Mouse (Mus musculus) hindbrain, embryonic 15.5 days (tissue): Measurements from ENCODE around the gene Gpr82. TPM values are rescaled to one million over a fixed set of nuclear protein-coding genes. Genes with fewer than 3 reads are reported as not detected.

Experiments
- ATAC-seq: fragments of 200-750 bp; cut with Nextera tagmentation; 2 replicates; pipeline ENCODE4 v1.8.0; 2017; ENCODE audit warnings: low read depth, moderate number of reproducible peaks, moderate TSS enrichment; ENCODE audit not compliant: low FRiP score
- H3K27ac ChIP-seq: fragments of 300-500 bp; sonication (generic); replicated peaks from 2 replicates; pipeline ENCODE4 v1.5.1; 2015; ENCODE audit warnings: mild to moderate bottlenecking, inconsistent platforms
- H3K27me3 ChIP-seq: fragments of 300-500 bp; sonication (generic); 2 replicates; pipeline ENCODE4 v1.6.1; 2015; ENCODE audit warnings: control low read depth, inconsistent platforms
- H3K36me3 ChIP-seq: fragments of 300-500 bp; sonication (generic); 2 replicates; pipeline ENCODE4 v1.6.1; 2015; ENCODE audit warnings: control low read depth, inconsistent platforms
- H3K4me1 ChIP-seq: fragments of 300-500 bp; sonication (generic); replicated peaks from 2 replicates; pipeline ENCODE4 v1.6.1; 2015; ENCODE audit warnings: control low read depth, inconsistent platforms
- H3K4me2 ChIP-seq: fragments of 300-500 bp; sonication (generic); 2 replicates; pipeline ENCODE4 v1.6.1; 2015; ENCODE audit warnings: moderate library complexity, mild to moderate bottlenecking, inconsistent platforms
- H3K4me3 ChIP-seq: fragments of 300-500 bp; sonication (generic); 2 replicates; pipeline ENCODE4 v1.5.1; 2015; ENCODE audit warnings: mild to moderate bottlenecking, inconsistent platforms
- H3K9ac ChIP-seq: fragments of 300-500 bp; sonication (generic); 2 replicates; pipeline ENCODE4 v1.6.1; 2015; ENCODE audit warnings: inconsistent platforms
- H3K9me3 ChIP-seq: fragments of 300-500 bp; sonication (generic); 2 replicates; pipeline ENCODE4 v1.6.1; 2016; ENCODE audit warnings: control low read depth, inconsistent platforms
- WGBS: fragments of 180-500 bp; shearing (Covaris S2); methylation state at CpG from one replicate; pipeline ENCODE4 v1.1.7; 2015; 5-methylcytosine and 5-hydroxymethylcytosine counted together
- polyA plus RNA-seq: library from polyadenylated mRNA; unstranded; fragments of >200 nt; fragmentation: Nextera tagmentation; extraction: Ambion mirVana; gene quantifications from 2 replicates; pipeline ENCODE4 v1.2.1, GENCODE M21; 2015

The Gpr82 gene
- polyA plus RNA-seq, result 0.19 and 0.50 TPM in 2 replicates

DNA sequence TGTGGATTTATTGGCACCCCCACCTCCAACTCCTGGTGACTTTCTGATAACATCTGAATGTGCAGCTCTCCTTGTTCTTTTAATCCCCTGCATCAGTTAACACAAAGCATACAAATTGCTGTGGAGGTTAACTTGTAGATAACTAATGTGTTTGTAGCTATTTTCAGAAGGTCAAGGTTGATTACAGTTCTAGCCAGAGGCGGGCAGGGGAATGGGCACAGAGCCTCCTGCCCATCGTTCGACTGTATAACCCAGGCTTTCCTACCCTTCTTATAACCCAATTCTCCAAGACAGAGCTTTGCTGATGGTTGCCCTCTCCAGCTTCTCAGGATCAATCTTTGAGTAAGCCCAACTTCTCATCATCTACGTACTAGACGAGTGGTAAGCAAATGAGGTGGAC lies at the start of gene Gpr82:
Gene Gpr82 (plus strand): TSS at position 301 of the 400 bp plus-strand sequence.
- no peak within 1 kb of the TSS for H3K4me2 ChIP-seq
- no peak within 1 kb of the TSS for H3K4me3 ChIP-seq
- H3K9me3 ChIP-seq, result no peaks in the 10 kb centered on the region
- no peak for ATAC-seq
- H3K27ac ChIP-seq, result no peak within 1 kb of the TSS
- 94% methylated on average over 5 of the region's 5 CpGs for WGBS
- H3K4me1 ChIP-seq, result no peaks in the 10 kb centered on the region
- H3K27me3 ChIP-seq, result no peaks in the 10 kb centered on the region
- H3K36me3 ChIP-seq, result no peaks in the 10 kb centered on the region
- no peak within 1 kb of the TSS for H3K9ac ChIP-seq

DNA sequence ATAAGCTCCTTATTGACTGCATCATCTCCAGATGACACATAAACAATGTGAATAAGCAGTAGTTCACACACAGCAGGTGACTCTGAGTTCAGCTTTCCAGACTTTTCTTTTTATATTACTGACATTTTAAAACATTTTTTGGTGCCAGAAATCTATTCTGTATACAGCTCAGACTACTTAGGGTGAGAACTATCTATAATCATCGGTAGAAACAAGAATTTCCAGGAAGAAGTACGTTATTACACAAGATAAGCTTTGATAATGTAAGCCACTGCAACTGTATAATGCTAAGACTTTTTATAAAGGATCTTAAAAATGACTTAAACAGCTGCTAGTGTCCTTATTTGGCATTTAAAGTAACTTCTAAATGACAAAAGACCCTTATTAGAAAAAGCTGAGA lies 49.0 kb upstream of the Gpr82 start:
- Histone ChIP-seq H3K4me3 (no peak overlapping the region), H3K9me3 (no peaks in the 10 kb centered on the region), H3K9ac (no peak overlapping the region), H3K4me1 (no peaks in the 10 kb centered on the region), H3K27me3 (no peaks in the 10 kb centered on the region), H3K27ac (no peak overlapping the region), H3K36me3 (0 out of 2 replicates have a peak, but pooled peaks cover 3% of the 10 kb centered on the region), H3K4me2 (no peak overlapping the region)
- WGBS, result 78% methylated on average over 2 of the region's 2 CpGs
- no peak for ATAC-seq

DNA sequence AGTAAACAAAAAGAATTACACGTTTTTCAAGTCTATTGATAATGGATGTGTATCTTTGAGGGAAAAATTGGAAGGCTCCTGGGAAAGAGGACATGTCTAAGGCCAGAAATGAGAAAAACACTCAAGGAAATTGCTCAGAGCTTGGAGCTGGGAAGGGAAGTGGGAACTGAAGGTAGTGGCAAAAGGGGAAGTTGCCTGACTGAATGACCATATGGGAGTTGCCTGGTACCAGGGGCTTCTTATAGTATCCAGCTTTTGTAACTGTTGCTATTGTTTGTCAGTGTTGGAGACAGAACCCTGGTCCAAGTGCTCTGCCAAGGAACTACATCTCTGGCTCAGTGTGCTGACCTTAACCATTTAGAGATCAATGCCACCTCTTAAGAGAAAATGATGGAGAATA lies 44.4 kb upstream of the Gpr82 start:
- Histone ChIP-seq H3K4me2 (no peak overlapping the region), H3K9me3 (no peaks in the 10 kb centered on the region), H3K4me3 (no peak overlapping the region), H3K27ac (no peak overlapping the region), H3K4me1 (no peaks in the 10 kb centered on the region), H3K27me3 (no peaks in the 10 kb centered on the region), H3K36me3 (0 out of 2 replicates have a peak, but pooled peaks cover 3% of the 10 kb centered on the region), H3K9ac (no peak overlapping the region)
- 65% methylated on average over 1 of the region's 1 CpGs for WGBS
- ATAC-seq, result no peak

DNA sequence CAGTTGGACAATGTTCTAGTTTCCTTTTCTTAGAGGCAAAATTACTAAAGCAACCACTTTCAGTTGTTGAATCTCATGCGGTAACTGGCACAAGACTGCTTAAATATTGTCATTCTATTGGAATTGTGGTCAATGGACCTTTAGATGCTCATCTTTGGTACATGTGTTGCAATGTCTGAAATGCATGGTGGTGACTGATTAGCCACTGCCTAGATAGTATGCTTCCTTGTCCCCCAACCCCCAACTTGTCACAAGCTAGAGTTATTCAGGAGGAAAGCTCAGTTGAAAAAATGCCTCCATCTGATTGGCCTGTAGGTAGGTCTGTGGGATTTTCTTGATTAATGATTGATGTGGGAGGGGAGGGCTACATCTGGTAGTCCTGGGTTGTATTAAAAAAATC lies 43.9 kb upstream of the Gpr82 start:
- WGBS, result 89% methylated on average over 1 of the region's 1 CpGs

DNA sequence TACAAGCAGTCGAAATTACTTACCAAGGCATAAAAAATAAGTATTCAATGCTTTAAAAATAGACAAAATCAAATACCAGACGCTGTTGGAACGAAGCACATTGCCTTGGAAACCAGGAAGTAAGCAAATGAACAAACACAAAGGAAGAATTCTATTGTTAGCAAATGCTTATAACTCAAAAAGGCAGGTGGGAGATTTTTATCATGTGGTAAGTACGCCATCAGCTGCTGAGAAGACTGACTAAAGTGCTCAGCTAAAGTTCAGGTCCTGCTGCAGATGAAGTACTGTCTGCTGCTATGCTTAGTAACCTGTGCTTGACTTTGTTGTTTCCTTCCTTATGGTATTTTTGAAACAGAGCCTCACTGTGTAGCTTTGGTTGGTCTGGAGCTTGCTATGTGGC lies 42.7 kb upstream of the Gpr82 start:
- Histone ChIP-seq H3K36me3 (0 out of 2 replicates have a peak, but pooled peaks cover 3% of the 10 kb centered on the region), H3K9ac (no peak overlapping the region), H3K4me3 (no peak overlapping the region), H3K27me3 (no peaks in the 10 kb centered on the region), H3K27ac (no peak overlapping the region), H3K4me2 (no peak overlapping the region), H3K9me3 (no peaks in the 10 kb centered on the region), H3K4me1 (no peaks in the 10 kb centered on the region)
- 70% methylated on average over 4 of the region's 4 CpGs for WGBS
- ATAC-seq, result no peak

More for the DNA sequence above, 43.9 kb upstream of the Gpr82 start:
- H3K9ac ChIP-seq, result no peak overlapping the region
- no peaks in the 10 kb centered on the region for H3K9me3 ChIP-seq
- no peak for ATAC-seq
- H3K4me3 ChIP-seq, result no peak overlapping the region
- no peaks in the 10 kb centered on the region for H3K4me1 ChIP-seq
- H3K4me2 ChIP-seq, result no peak overlapping the region
- no peaks in the 10 kb centered on the region for H3K27me3 ChIP-seq
- H3K36me3 ChIP-seq, result 0 out of 2 replicates have a peak, but pooled peaks cover 3% of the 10 kb centered on the region
- H3K27ac ChIP-seq, result no peak overlapping the region

DNA sequence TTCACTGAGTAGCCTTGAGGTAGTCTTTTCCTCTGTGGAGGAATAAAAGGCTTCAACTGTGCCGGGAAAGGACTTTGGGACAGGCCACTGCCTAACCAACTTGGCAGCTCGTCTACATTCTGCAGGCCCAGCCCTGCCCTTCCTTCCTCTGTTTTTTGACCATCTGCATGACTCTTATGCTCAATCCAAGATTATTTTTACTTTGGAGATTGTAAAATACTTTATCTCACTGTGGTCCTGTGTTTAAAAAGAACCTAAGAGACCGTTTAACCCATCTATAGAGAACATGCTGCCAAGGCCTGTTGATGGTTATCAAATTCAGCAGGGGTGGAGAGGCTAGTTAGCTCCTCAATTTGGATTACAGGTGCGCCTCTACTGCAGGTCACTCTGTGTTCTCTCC lies 39.7 kb upstream of the Gpr82 start:
- Histone ChIP-seq H3K9me3 (no peaks in the 10 kb centered on the region), H3K36me3 (no peaks in the 10 kb centered on the region), H3K4me3 (no peak overlapping the region), H3K27ac (no peak overlapping the region), H3K27me3 (no peaks in the 10 kb centered on the region), H3K9ac (no peak overlapping the region), H3K4me1 (no peaks in the 10 kb centered on the region), H3K4me2 (no peak overlapping the region)
- ATAC-seq, result no peak
- WGBS, result 89% methylated on average over 4 of the region's 4 CpGs

DNA sequence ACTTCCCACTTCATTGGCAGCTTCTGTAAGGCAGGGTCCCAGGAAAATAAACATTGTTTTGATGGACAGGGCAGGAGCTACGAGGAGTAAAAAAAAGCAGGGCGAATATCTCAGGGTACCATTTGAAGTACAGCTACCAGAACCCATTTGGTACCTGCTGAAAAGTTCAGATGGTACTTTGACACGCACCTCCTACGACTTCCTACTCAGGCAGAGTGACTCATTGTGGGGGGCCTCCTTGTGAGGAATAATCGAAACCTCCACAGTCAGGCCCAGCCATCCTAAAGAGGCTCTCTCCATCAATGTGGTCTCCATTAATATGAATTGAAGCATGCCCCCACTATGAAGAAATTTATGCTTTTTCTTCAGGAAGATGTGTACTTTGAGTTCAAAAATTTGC lies 38.5 kb upstream of the Gpr82 start:
- no peak overlapping the region for H3K27ac ChIP-seq
- ATAC-seq, result no peak

DNA sequence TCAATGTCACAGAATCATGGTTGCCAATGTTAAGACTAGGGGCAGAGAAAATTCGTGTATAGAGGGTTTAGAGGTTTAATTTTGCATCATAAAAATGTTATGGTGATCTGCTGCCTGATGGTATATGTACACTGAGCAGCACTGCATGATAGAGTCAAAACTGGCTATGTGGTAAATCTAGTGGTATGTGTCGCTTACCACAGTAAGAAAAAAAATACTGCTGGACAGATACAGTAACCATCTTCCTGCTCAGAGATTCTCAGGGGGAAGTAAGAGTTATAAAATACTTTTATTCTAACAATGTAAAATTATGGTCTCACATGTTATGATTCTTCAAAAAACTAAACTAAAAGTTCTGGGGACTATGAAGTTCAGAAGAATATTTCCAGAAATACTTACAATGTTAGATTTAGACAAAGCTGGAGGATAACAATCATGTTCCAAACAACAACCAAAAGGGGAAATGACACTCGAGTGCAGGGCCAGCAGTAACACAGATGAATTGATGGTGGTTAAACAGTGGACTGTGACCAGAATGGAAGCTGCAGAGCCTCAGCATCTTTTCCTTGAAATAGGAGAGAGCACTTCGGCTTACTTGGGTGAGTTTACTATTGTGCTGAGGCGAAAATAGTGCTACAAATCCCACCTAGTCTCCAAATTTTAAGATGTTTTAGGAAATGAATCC lies 29.4 kb upstream of the Gpr82 start, which contains the start of gene Gpr34:
Gene Gpr34 (plus strand): TSS at position 491 of the 685 bp plus-strand sequence.
- Histone ChIP-seq H3K27me3 (no peaks in the 10 kb centered on the region), H3K4me3 (no peak within 1 kb of the TSS), H3K36me3 (no peaks in the 10 kb centered on the region), H3K4me1 (no peaks in the 10 kb centered on the region), H3K9ac (no peak within 1 kb of the TSS), H3K9me3 (no peaks in the 10 kb centered on the region), H3K27ac (no peak within 1 kb of the TSS), H3K4me2 (no peak within 1 kb of the TSS)
- 76% methylated on average over 5 of the region's 5 CpGs for WGBS
- no peak for ATAC-seq

More for the DNA sequence above, 38.5 kb upstream of the Gpr82 start:
- Histone ChIP-seq H3K4me2 (no peak overlapping the region), H3K36me3 (no peaks in the 10 kb centered on the region), H3K4me1 (no peaks in the 10 kb centered on the region), H3K9me3 (no peaks in the 10 kb centered on the region), H3K27me3 (no peaks in the 10 kb centered on the region), H3K4me3 (no peak overlapping the region), H3K9ac (no peak overlapping the region)
- 78% methylated on average over 5 of the region's 5 CpGs for WGBS

DNA sequence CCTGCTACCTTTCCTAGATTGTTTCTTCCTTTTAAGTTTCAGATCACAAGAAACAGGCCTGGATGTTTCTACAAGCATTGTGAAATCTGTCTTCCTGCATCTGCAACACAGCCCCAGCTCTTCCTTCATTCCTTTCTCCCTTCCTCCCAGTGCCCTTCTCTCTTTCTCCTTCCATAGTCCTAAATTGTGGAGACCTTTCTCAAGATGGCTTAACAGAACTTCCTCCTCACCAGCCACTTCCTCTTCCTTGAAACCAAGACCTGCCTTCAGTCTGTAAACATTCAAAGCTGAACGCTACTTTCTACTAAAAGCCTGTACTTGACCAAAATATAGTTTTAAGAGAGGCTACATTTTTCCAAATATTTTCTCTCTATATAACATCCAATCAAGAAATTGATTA lies 24.8 kb upstream of the Gpr82 start:
- Histone ChIP-seq H3K4me1 (no peaks in the 10 kb centered on the region), H3K36me3 (no peaks in the 10 kb centered on the region), H3K9ac (no peak overlapping the region), H3K27me3 (no peaks in the 10 kb centered on the region), H3K27ac (no peak overlapping the region), H3K9me3 (no peaks in the 10 kb centered on the region), H3K4me3 (no peak overlapping the region), H3K4me2 (no peak overlapping the region)
- WGBS, result 96% methylated on average over 1 of the region's 1 CpGs
- ATAC-seq, result no peak

DNA sequence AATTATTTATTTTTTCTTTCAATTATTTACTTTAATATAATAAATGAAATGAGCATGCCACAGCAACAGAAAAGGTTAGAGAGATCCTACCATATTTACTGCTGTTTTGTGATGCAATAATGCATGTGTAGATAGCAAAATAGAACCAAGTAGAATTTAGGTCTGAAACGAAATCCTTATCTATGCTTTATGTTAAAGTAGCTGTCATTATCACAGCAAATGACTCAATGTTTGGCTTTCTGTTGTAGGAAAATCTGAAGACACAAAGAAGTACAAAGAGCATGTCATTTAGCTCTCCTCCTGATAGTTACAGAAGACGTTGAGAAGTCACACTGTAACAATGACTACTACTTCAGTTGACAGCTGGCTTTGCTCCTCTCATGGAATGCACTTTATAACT lies 22.3 kb upstream of the Gpr82 start:
- no peak for ATAC-seq
- WGBS, result 54% methylated on average over 2 of the region's 2 CpGs

DNA sequence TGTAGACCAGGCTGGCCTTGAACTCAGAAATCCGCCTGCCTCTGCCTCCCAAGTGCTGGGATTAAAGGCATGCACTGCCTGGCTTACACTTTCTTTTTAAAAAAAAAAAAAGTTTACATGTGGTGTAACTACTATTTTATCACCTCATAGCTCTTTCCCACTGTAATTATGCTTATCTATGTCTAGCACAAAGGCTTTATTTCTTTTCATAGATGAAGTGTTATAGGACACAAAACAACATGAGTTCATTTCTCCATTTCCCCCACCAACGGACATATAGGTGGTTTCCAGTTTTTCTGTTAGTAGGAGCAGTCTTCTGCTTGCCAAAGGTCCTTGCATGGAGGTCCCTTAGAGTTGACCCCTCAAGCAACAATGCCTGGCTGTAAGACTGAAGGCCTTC lies 9.3 kb upstream of the Gpr82 start:
- H3K4me2 ChIP-seq, result no peak overlapping the region
- H3K27me3 ChIP-seq, result no peaks in the 10 kb centered on the region
- 86% methylated on average over 2 of the region's 2 CpGs for WGBS
- no peaks in the 10 kb centered on the region for H3K4me1 ChIP-seq
- ATAC-seq, result no peak
- H3K36me3 ChIP-seq, result no peaks in the 10 kb centered on the region
- H3K9ac ChIP-seq, result no peak overlapping the region
- no peak overlapping the region for H3K27ac ChIP-seq
- no peaks in the 10 kb centered on the region for H3K9me3 ChIP-seq
- no peak overlapping the region for H3K4me3 ChIP-seq

More for the DNA sequence above, 22.3 kb upstream of the Gpr82 start:
- H3K9ac ChIP-seq, result no peak overlapping the region
- no peaks in the 10 kb centered on the region for H3K36me3 ChIP-seq
- no peak overlapping the region for H3K4me2 ChIP-seq
- H3K4me3 ChIP-seq, result no peak overlapping the region
- H3K9me3 ChIP-seq, result no peaks in the 10 kb centered on the region
- no peaks in the 10 kb centered on the region for H3K27me3 ChIP-seq
- H3K27ac ChIP-seq, result no peak overlapping the region
- H3K4me1 ChIP-seq, result no peaks in the 10 kb centered on the region

DNA sequence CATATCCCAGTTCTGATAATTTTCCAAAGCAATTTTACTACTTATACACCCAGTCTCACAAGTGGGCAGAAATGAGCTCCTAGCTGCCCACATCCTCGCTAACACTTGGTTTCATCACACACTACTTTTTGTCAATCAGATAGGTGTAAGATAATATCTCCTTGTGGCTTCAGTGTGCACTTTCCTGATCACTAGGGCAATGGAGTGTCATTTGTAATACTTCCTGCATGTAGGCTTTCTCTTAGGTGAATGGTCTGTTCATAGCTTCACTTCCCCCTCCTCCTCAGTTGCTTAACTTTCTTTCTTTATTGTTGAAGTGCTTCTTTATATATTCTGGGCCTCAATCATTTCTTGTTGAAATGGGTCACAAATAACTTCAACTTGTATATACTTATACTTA lies 8.9 kb upstream of the Gpr82 start:
- Histone ChIP-seq H3K4me3 (no peak overlapping the region), H3K9me3 (no peaks in the 10 kb centered on the region), H3K4me1 (no peaks in the 10 kb centered on the region), H3K27ac (no peak overlapping the region), H3K9ac (no peak overlapping the region), H3K4me2 (no peak overlapping the region), H3K36me3 (no peaks in the 10 kb centered on the region), H3K27me3 (no peaks in the 10 kb centered on the region)
- 88% methylated on average over 1 of the region's 1 CpGs for WGBS
- ATAC-seq, result no peak

DNA sequence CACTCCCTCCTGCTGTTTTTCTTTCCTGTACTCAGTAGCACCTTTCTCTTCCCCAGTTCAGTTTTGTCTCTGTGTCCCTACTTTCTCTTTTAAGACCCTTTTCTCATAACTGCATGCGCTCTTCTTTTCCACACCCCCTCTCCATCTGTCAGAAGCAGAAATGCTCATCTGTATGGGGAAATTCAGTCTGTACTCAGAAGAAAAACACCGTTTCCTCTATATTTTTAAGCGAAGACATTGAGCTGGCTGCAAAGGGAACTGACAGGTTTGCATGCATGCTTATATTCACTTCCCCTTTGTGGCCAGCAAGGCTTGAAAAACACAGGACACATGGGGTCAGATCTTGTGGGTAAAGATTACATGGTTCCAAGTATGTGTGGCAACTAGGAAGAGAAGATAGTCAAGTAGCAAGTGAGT lies 6.2 kb upstream of the Gpr82 start:
- Histone ChIP-seq H3K4me2 (no peak overlapping the region), H3K9me3 (no peaks in the 10 kb centered on the region), H3K9ac (no peak overlapping the region), H3K4me3 (no peak overlapping the region), H3K27me3 (no peaks in the 10 kb centered on the region), H3K27ac (no peak overlapping the region), H3K4me1 (no peaks in the 10 kb centered on the region), H3K36me3 (no peaks in the 10 kb centered on the region)
- 88% methylated on average over 3 of the region's 3 CpGs for WGBS
- no peak for ATAC-seq
